Mouse (Mus musculus) embryonic stem cell, embryonic (primary cell): Measurements from ENCODE around the gene Rtf2.

Experiments used
- CTCF ChIA-PET, 4 experiments: fragments of 300-600 bp in 2 of 4; fragments of 350-600 bp in 2 of 4; sonication (Branson Sonifier 250); formaldehyde crosslinking; loops; one replicate each; lab custom pipeline; 2022; ENCODE audit warnings: inconsistent platforms in 2 of 4; lab: Charles Lee
- POLR2A ChIA-PET, 4 experiments: fragments of 300-600 bp in 2 of 4; fragments of 350-600 bp in 2 of 4; sonication (Branson Sonifier 250); formaldehyde crosslinking; loops; one replicate each; lab custom pipeline; 2022; ENCODE audit warnings: antibody characterized with exemption in 4 of 4, inconsistent platforms in 1 of 4; lab: Charles Lee

Gene Rtf2

GRCm38 (mm10) chr2:172462813-172463212 is 22.5 kb downstream of the Rtf2 start:
- POLR2A ChIA-PET = interaction anchor here in 1 of 4 experiments (3.5 kb wide), 1 partner anchor 10 kb away, joined by 9 read pairs; the partner anchor contains the start of gene Fam209
- CTCF ChIA-PET = no interaction called here

DNA sequence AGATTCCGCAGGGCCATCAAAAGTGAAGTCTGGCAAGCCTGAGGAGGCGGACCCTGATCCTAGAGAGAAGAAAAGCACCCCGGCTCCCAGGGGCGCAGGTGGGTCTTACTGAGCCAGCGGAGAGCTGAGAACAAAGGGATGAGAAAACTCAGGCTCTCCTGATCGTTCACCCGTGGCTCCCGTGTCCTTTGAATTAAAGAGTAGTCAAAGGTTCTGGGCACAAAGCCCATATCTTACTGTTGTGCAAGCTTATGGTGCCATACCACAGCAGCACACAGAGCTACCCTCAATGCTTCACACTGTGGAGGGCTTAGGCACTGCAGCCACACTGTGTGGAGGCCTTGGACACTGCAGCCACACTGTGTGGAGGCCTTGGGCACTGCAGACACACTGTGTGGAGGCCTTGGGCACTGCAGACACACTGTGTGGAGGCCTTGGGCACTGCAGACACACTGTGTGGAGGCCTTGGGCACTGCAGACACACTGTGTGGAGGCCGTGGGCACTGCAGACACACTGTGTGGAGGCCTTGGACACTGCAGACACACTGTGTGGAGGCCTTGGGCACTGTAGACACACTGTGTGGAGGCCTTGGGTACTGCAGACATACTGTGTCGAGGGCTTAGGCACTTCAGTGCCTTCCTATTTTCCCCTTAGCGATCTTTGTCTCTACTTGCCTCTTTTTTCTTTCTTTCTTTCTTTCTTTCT is 26.2 kb downstream of the Rtf2 start:
- ChIA-PET POLR2A (interaction anchor here in 2 of 4 experiments (1.3 to 1.7 kb wide), 3 partner anchors 15 to 27 kb away, joined by 3 to 5 read pairs (median 4); no protein-coding TSS in a partner anchor), CTCF (interaction anchor here in 1 of 4 experiments (1.5 kb wide), 1 partner anchor 8 kb away, joined by 7 read pairs; no protein-coding TSS in a partner anchor)

DNA sequence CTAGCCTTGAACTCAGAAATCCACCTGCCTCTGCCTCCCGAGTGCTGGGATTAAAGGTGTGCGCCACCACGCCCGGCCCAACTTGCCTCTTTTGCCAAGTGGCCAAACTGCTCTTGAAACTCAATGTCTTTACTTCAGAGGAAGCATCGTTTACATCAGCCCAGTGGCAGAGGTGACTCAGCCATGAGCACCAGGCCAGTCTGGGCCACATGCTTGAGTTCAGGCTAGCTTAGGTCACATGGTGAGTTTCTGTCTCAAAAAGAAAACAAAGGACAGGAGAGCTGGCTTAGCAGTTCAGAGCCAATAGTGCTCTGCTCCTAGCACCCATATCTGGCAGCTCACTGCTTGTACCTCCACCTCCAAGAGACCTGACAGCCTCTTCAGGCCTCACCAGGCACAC is 26.9 kb downstream of the Rtf2 start:
- CTCF ChIA-PET = interaction anchor here in 1 of 4 experiments (1.5 kb wide), 1 partner anchor 7 kb away, joined by 7 read pairs; no protein-coding TSS in a partner anchor

GRCm38 (mm10) chr2:172468346-172468819 is 28.0 kb downstream of the Rtf2 start:
- CTCF ChIA-PET = no interaction called here

More for the DNA sequence above, 26.9 kb downstream of the Rtf2 start:
- POLR2A ChIA-PET = interaction anchor here in 1 of 4 experiments (1.7 kb wide), 1 partner anchor 28 kb away, joined by 5 read pairs; no protein-coding TSS in a partner anchor

DNA sequence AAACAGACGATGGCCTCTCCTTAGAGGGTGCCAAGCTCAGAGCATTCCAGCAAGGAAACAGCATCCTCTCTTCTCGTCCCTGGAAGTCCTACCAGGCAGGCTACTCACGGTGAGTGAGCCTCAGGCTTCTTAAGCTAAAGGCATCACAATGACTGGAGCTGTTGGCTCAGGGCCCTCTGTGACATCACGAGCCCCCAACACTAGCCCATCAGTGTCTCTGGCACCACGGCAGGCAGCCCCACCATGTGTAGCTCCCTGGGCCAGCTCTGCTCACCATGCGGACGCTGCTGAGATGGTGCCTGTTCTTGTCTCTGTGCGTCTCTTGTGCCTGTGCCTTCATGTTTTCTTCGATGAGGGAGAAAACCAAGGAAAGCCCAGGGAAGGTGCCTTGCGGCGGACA is 32.0 kb downstream of the Rtf2 start, which contains the start of gene Fam209:
Fam209 (plus strand) TSS at position 203 of the 400 bp plus-strand sequence.
- ChIA-PET POLR2A (interaction anchor here in 2 of 4 experiments (0.6 to 2.2 kb wide), 8 partner anchors 10 to 102 kb away, joined by 3 to 9 read pairs (median 4); partner anchors contain the start of genes Aurka (in 1 of the 2), Cstf1 (in 1 of the 2) and Rtf2 (in 1 of the 2)), CTCF (interaction anchor here in 1 of 4 experiments (1.1 to 1.6 kb wide), 3 partner anchors 9 to 353 kb away, joined by 3 to 4 read pairs (median 3); no protein-coding TSS in a partner anchor)

More at GRCm38 (mm10) chr2:172468346-172468819, 28.0 kb downstream of the Rtf2 start:
- POLR2A ChIA-PET = interaction anchor here in 1 of 4 experiments (0.9 to 1.7 kb wide), 2 partner anchors 14 to 29 kb away, joined by 3 to 5 read pairs; no protein-coding TSS in a partner anchor

DNA sequence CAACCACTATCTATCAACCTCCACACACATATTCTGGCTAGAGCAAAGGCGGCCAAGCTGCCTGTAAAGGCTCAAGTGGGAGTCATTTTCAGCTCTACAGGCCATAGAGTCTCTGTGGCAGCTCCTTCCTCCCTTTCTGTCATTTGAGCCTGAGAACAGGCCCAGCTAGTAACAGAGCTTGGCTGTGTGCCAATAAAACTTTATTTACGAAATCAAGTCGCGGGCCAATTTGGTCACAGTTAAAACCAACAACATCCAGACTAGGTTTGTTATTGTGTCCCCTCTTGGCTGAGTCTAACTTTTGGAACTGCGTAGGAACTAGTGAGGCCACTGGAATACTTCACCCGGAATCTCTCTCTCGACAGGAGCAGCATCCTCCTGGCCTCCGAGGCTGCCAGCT is 33.2 kb downstream of the Rtf2 start:
- CTCF ChIA-PET = interaction anchor here in 3 of 4 experiments (0.6 to 2.0 kb wide), 7 partner anchors 7 to 358 kb away, joined by 3 to 7 read pairs (median 3); no protein-coding TSS in a partner anchor
- POLR2A ChIA-PET = interaction anchor here in 3 of 4 experiments (0.9 to 2.2 kb wide), 7 partner anchors 9 to 290 kb away, joined by 3 to 9 read pairs (median 4); partner anchors contain the start of genes Aurka (in 1 of the 3) and Cstf1 (in 1 of the 3)

DNA sequence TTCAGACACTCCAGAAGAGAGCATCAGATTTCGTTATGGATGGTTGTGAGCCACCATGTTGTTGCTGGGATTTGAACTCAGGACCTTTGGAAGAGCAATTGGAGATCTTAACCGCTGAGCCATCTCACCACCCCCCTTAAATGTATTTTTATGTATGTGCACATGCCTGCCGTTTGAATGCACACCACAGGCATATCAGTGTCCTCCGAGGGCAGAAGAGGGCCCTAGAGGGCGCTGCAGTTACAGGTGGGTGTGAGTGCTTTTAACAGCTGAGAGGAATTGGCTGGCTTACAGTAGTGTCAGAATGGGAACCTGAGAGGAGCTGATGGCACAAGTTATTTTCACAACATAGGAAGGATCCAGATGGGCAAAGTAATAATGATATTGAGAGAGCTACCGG is 34.6 kb downstream of the Rtf2 start:
- CTCF ChIA-PET = interaction anchor here (0.5 to 2.0 kb wide), 38 partner anchors 9 to 684 kb away, joined by 3 to 12 read pairs (median 3); no protein-coding TSS in a partner anchor
- POLR2A ChIA-PET = interaction anchor here in 1 of 4 experiments (0.6 to 0.9 kb wide), 4 partner anchors 15 to 303 kb away, joined by 3 to 4 read pairs (median 4); partner anchors contain the start of gene Tfap2c

DNA sequence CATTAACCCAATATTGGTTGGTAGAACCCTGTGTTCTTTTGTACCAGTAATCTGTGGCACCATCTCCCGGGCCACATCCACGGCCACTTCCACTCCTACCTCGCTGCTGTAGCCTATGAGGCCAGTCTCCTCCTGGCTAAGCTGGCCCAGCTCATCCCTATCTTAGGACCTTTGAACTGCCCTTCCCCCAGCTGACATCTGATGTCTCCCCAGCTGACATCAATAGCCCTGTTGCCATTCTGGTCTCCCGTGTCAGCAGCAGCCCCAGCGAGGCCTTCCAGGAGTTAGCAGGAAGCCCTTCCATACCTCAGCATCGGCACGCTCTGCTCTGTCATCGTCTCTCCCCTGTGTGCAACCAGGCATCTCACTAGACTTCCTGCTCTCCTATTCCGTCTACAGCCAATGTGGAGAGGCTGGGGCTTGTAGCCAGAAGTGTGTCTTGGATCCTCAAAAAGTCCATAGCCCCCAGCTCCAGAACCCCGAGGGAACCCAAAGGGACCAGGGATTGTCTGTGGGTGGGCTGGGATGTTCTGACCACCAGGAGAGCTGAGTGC is 36.4 kb downstream of the Rtf2 start:
- ChIA-PET POLR2A (interaction anchor here in 3 of 4 experiments (0.6 to 1.5 kb wide), 3 partner anchors 71 to 167 kb away, joined by 3 to 4 read pairs (median 3); no protein-coding TSS in a partner anchor), CTCF (interaction anchor here (0.5 to 2.9 kb wide), 13 partner anchors 72 to 519 kb away, joined by 3 to 22 read pairs (median 5); partner anchors contain the start of genes Fam210b (in 1 of the 4) and Tfap2c (in 1 of the 4))

- CTCF ChIA-PET = interaction anchor here (0.5 to 2.9 kb wide), 48 partner anchors 9 to 519 kb away, joined by 3 to 22 read pairs (median 5); partner anchors contain the start of genes Tfap2c (in 2 of the 4), Fam210b (in 1 of the 4), Mc3r (in 1 of the 4) and Rtf2 (in 1 of the 4)
- POLR2A ChIA-PET = interaction anchor here in 3 of 4 experiments (0.9 to 1.6 kb wide), 8 partner anchors 19 to 301 kb away, joined by 3 to 7 read pairs (median 3); no protein-coding TSS in a partner anchor
Observed at GRCm38 (mm10) chr2:172477350-172477749, 37.0 kb downstream of the Rtf2 start.

DNA sequence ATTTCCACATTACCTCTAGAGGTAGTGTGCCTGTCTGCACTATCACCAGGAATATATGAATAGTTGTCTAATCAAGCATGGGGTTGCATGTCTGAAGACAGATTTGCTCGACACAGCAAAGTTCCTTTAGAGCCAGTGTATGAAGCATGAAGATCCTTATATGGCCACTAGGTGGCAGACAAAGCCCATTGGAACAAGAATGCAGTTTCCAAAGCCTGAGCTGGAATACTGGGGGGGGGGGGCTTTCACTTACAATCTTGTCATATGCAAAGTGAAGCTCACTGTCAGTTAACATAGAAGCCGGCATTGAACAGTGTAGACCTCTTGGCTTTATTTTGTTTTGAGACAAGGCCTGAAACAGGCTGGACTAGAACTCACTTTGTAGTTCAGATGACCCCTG is 37.5 kb downstream of the Rtf2 start:
- ChIA-PET CTCF (interaction anchor here (0.5 to 2.9 kb wide), 76 partner anchors 9 to 519 kb away, joined by 3 to 22 read pairs (median 4); partner anchors contain the start of genes Tfap2c (in 2 of the 4), Fam210b (in 1 of the 4), Mc3r (in 1 of the 4) and Rtf2 (in 1 of the 4)), POLR2A (interaction anchor here in 3 of 4 experiments (0.9 to 1.6 kb wide), 14 partner anchors 15 to 393 kb away, joined by 3 to 7 read pairs (median 3); no protein-coding TSS in a partner anchor)

GRCm38 (mm10) chr2:172480296-172480695 is 39.9 kb downstream of the Rtf2 start:
- ChIA-PET POLR2A (interaction anchor here in 3 of 4 experiments (0.5 to 1.4 kb wide), 7 partner anchors 9 to 494 kb away, joined by 3 to 7 read pairs (median 3); no protein-coding TSS in a partner anchor), CTCF (interaction anchor here in 3 of 4 experiments (0.7 to 1.5 kb wide), 4 partner anchors 22 to 293 kb away, joined by 3 to 5 read pairs (median 4); partner anchors contain the start of gene Tfap2c (in 1 of the 3))

DNA sequence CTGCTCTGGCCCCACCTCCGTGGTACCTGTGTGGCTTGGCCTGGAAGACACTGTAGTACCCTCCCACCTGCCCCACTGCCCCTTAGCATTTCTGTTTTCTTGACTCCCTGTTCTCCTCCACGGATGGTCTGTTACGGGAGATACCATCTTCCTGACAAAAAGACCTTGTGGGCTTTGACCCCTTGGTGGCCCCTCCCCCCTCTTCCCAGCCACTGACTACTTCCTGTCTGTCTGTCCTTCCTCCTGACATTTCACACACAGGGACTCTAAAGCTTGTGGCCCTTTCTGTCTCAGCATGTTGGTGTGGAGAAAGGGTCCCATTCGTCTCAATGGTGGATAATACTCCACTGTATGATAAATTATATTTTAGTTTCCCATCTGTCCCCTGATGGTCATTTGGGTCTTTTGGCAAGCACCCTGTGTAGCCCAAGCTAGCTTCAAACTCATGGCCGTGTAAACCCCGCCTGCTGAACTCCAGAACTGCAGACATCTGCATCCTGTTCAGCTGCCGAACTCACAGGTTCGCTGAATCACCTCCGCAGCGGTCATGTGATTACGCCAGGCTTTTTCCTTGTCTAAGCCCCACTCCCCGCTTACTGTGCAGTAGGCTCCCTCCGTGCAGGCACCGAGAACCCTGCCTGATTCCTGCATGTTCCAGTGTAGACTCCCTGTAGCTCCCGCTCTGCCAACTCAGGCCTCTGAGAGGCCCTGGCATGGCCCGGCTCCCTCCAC is 41.5 kb downstream of the Rtf2 start:
- ChIA-PET CTCF (interaction anchor here in 3 of 4 experiments (0.6 to 1.3 kb wide), 8 partner anchors 9 to 1407 kb away, joined by 3 to 8 read pairs (median 3); no protein-coding TSS in a partner anchor), POLR2A (interaction anchor here in 3 of 4 experiments (0.6 to 1.4 kb wide), 12 partner anchors 9 to 492 kb away, joined by 3 to 5 read pairs (median 3); partner anchors contain the start of gene Fam209 (in 1 of the 3))

GRCm38 (mm10) chr2:172483766-172484413 is 43.5 kb downstream of the Rtf2 start:
- POLR2A ChIA-PET = interaction anchor here in 1 of 4 experiments (0.7 to 1.4 kb wide), 2 partner anchors 11 to 328 kb away, joined by 4 read pairs; partner anchors contain the start of gene Fam209
- CTCF ChIA-PET = no interaction called here

DNA sequence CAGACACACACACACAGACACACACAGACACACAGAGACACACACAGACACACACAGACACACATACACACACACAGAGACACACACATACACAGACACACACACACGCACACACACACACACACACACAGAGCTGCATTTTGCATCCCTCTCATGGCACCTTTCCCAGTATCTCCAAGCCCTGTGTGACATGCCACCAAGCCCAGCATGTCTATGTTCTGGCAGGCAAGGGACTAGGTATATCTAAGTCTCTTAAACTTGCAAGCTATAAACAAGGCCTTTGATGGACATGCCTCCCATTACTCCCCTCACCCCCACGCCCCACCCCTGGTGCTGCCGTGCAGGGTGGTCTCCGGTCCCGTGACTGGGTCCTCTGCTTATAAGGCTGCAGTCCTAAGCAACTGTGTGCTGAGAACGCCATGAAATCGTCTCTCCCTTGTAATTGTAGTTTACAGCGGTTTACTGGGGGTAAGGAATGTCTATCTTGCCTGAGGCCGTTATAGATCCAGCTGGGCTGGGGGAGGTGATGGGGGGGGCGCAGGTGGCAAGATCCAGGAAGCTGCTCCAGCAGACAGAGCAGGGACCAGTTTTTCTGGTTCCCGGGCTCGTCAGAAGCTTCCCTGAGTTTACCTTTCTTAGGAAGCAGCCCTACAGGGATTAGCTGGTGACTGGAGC is 44.5 kb downstream of the Rtf2 start:
- POLR2A ChIA-PET = interaction anchor here in 2 of 4 experiments (0.6 to 1.4 kb wide), 2 partner anchors 12 to 58 kb away, joined by 3 to 4 read pairs; partner anchors contain the start of gene Fam209 (in 1 of the 2)
- CTCF ChIA-PET = no interaction called here

GRCm38 (mm10) chr2:172496736-172497345 is 56.5 kb downstream of the Rtf2 start:
- POLR2A ChIA-PET = interaction anchor here in 3 of 4 experiments (0.5 to 2.8 kb wide), 9 partner anchors 9 to 510 kb away, joined by 3 to 13 read pairs (median 4); partner anchors contain the start of gene Tfap2c (in 1 of the 3)
- CTCF ChIA-PET = interaction anchor here in 2 of 4 experiments (0.6 to 1.0 kb wide), 3 partner anchors 15 to 334 kb away, joined by 3 to 4 read pairs (median 3); no protein-coding TSS in a partner anchor
